Mouse (Mus musculus) myocyte (in vitro differentiated cells): ENCODE measurements at regions not wholly inside any gene's neighbourhood (a gene's known extent, or its start where the extent isn't known, plus 50 kb on each side); places are given as distances from the start of the nearest gene placed in this dataset.

Experiments
- CEBPB ChIP-seq: IDR thresholded peaks from 2 replicates; pipeline ENCODE4 v1.6.1; 2011; ENCODE audit warnings: mild to moderate bottlenecking, moderate library complexity; ENCODE audit not compliant: poor library complexity, insufficient read depth, severe bottlenecking
- E2F4 ChIP-seq: IDR thresholded peaks from one replicate; pipeline ENCODE4 v1.6.1; 2011; ENCODE audit warnings: mild to moderate bottlenecking, control low read depth, moderate library complexity; ENCODE audit not compliant: insufficient read depth
- MAX ChIP-seq: IDR thresholded peaks from one replicate; pipeline ENCODE4 v1.6.1; 2011; ENCODE audit warnings: low read depth, mild to moderate bottlenecking, control low read depth
- MYOD1 ChIP-seq, 3 experiments: IDR thresholded peaks; one replicate each; pipeline ENCODE4 v1.6.1; 2011; ENCODE audit warnings: control low read depth in 2 of 3, low read depth in 2 of 3, mild to moderate bottlenecking in 2 of 3, moderate library complexity in 1 of 3; ENCODE audit not compliant: insufficient read length in 2 of 3, control insufficient read depth in 1 of 3
- MYOG ChIP-seq, 3 experiments: IDR thresholded peaks; one replicate each; pipeline ENCODE4 v1.6.1; 2011; ENCODE audit warnings: control low read depth in 2 of 3, low read depth in 2 of 3, mild to moderate bottlenecking in 2 of 3; ENCODE audit not compliant: insufficient read length in 2 of 3, control insufficient read depth in 1 of 3, insufficient read depth in 1 of 3
- POLR2A ChIP-seq: IDR thresholded peaks from one replicate; pipeline ENCODE4 v1.6.1; 2011; ENCODE audit warnings: low read depth, mild to moderate bottlenecking, control low read depth, moderate library complexity; ENCODE audit not compliant: insufficient read length
- POLR2AphosphoS2 ChIP-seq: IDR thresholded peaks from one replicate; pipeline ENCODE4 v1.6.1; 2011; ENCODE audit warnings: low read depth, control low read depth; ENCODE audit not compliant: insufficient read length
- REST ChIP-seq: IDR thresholded peaks from one replicate; pipeline ENCODE4 v1.6.1; 2011; ENCODE audit warnings: mild to moderate bottlenecking, control low read depth, moderate library complexity; ENCODE audit not compliant: insufficient read depth, insufficient read length
- TCF12 ChIP-seq: IDR thresholded peaks from one replicate; pipeline ENCODE4 v1.6.1; 2011; ENCODE audit warnings: mild to moderate bottlenecking, control low read depth; ENCODE audit not compliant: poor library complexity, insufficient read depth, severe bottlenecking
- TCF3 ChIP-seq: IDR thresholded peaks from one replicate; pipeline ENCODE4 v1.6.1; 2011; ENCODE audit warnings: low read depth, control low read depth; ENCODE audit not compliant: insufficient read length
- USF1 ChIP-seq: IDR thresholded peaks from one replicate; pipeline ENCODE4 v1.6.1; 2011; ENCODE audit warnings: low read depth, mild to moderate bottlenecking, control low read depth, moderate library complexity

DNA sequence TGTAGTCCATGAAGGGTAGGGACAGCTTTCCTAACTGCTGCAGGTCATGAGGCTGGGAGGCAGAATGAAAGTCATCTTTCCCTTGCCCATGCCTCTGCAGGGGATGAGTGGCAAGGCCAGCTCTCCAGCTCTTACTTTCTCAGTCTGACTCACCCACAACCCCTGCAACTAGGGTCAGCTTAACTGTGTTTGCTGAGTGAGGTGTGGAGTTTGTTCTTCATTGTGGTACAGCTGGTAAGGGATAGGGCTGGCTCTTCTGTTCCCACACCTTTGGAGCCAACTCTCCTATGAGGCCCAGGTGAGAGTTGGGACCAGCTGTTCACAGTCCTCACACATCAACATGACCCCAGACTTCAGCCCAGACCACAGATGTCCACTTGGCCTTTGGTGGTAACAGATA, 124.2 kb upstream of the Tle1 start:
- TF ChIP-seq POLR2A, result no peak
- TF ChIP-seq TCF12, result no peak
- no peak for TF ChIP-seq USF1
- TF ChIP-seq E2F4, result no peak
- no peak for TF ChIP-seq MYOG (IDR thresholded peaks at IDR 0.05; ENCODE audit: control insufficient read depth in 1 of 3, insufficient read depth in 1 of 3, insufficient read length in 2 of 3, low read depth in 2 of 3)
- TF ChIP-seq MAX, result no peak
- no peak for TF ChIP-seq POLR2AphosphoS2
- TF ChIP-seq MYOD1 (IDR thresholded peaks at IDR 0.05; ENCODE audit: control insufficient read depth in 1 of 3, insufficient read length in 2 of 3, low read depth in 2 of 3), result no peak
- TF ChIP-seq CEBPB, result no peak
- no peak for TF ChIP-seq REST
- TF ChIP-seq TCF3, result no peak
